10 mouse cellular contexts compared by ENCODE assay signal in genomic region chr12:26903894-26904272, GRCm38 (mm10).
DNase-seq lines count a peak whose midpoint lies in the region; ATAC-seq and TF ChIP-seq lines count a peak whose summit lies in the region.
"Had no signal": no experiment of that assay in that cellular context is flagged by ENCODE, and none has a peak within 500 bp of the region (broad histone marks: within the 10 kb centered on the region; RNA-seq: fewer than 3 reads in every experiment).

No protein-coding gene starts in this region.

- ATAC-seq in heart, embryonic 12.5 days (ENCODE audit: insufficient number of reproducible peaks, low FRiP score) = no peak
- no peak for ATAC-seq in forebrain, embryonic 16.5 days
- ATAC-seq in limb, embryonic 14.5 days (ENCODE audit: low FRiP score, low read depth) = no peak

- H3K27ac ChIP-seq in heart, embryonic 12.5 days (ENCODE audit: poor library complexity, severe bottlenecking) = no peak overlapping the region
- peak overlapping the region; percentile 28; the same call in 1 of the 2 replicates for H3K27ac ChIP-seq in ES-E14 (ENCODE audit: insufficient read depth, low read depth, low read length, poor library complexity, severe bottlenecking)
- peak overlapping the region; percentile 91 for H3K27ac ChIP-seq in forebrain, embryonic 16.5 days (ENCODE audit: low read length)
- H3K27ac ChIP-seq in limb, embryonic 14.5 days (replicated peaks; ENCODE audit: low read depth, low read length) = no peak overlapping the region
- H3K27ac ChIP-seq: liver, embryonic 15.5 days had no signal

- H3K36me3 ChIP-seq in heart, embryonic 12.5 days = no peaks in the 10 kb centered on the region
- H3K36me3 ChIP-seq in ES-E14 (ENCODE audit: control insufficient read depth, insufficient read depth, low read length, poor library complexity, severe bottlenecking) = no peaks in the 10 kb centered on the region
- H3K36me3 ChIP-seq in forebrain, embryonic 16.5 days (ENCODE audit: control insufficient read depth, insufficient read depth) = no peaks in the 10 kb centered on the region
- no peaks in the 10 kb centered on the region for H3K36me3 ChIP-seq in limb, embryonic 14.5 days (ENCODE audit: control insufficient read depth, insufficient read depth, low read length)
- H3K36me3 ChIP-seq: liver, embryonic 15.5 days had no signal

- no peak overlapping the region for H3K4me3 ChIP-seq in heart, embryonic 12.5 days
- H3K4me3 ChIP-seq in ES-E14 (ENCODE audit: insufficient read depth in 1 of 2, low read depth in 1 of 2, low read length in 2 of 2, poor library complexity in 1 of 2, severe bottlenecking in 1 of 2) = no peak overlapping the region
- H3K4me3 ChIP-seq in forebrain, embryonic 16.5 days (replicated peaks; ENCODE audit: low read length) = peak overlapping the region; percentile 40
- no peak overlapping the region for H3K4me3 ChIP-seq in limb, embryonic 14.5 days (replicated peaks; ENCODE audit: low read length)
- H3K4me3 ChIP-seq: liver, embryonic 15.5 days had no signal

- TF ChIP-seq POLR2A in limb, embryonic 14.5 days (IDR thresholded peaks at IDR 0.05; ENCODE audit: borderline replicate concordance, extremely low read depth, insufficient read depth, insufficient read length) = no peak

- H3K4me1 ChIP-seq in heart, embryonic 12.5 days (replicated peaks) = 0 out of 2 replicates have a peak, but pooled peaks cover 4% of the 10 kb centered on the region
- peaks cover 0 to 6% of the 10 kb centered on the region in 2 experiments; a peak in 2 of 4 replicates for H3K4me1 ChIP-seq in ES-E14 (ENCODE audit: control insufficient read depth in 2 of 2, insufficient read depth in 2 of 2, low read length in 2 of 2, poor library complexity in 1 of 2)
- H3K4me1 ChIP-seq in forebrain, embryonic 16.5 days (replicated peaks; ENCODE audit: control insufficient read depth, insufficient read depth, low read length) = peaks cover 20% of the 10 kb centered on the region
- peaks cover 10% of the 10 kb centered on the region for H3K4me1 ChIP-seq in limb, embryonic 14.5 days (ENCODE audit: control insufficient read depth, insufficient read depth, low read length)
- H3K4me1 ChIP-seq: liver, embryonic 15.5 days had no signal

- in situ Hi-C loops in ES-E14 (cut with MboI; ENCODE audit: low sequenced_read_pairs in 2 of 2, unreplicated experiment in 2 of 2) = no loop called here

- no peaks in the 10 kb centered on the region for H3K9me3 ChIP-seq in heart, embryonic 12.5 days (replicated peaks)
- no peaks in the 10 kb centered on the region for H3K9me3 ChIP-seq in ES-E14 (ENCODE audit: control insufficient read depth, insufficient read depth, low read depth, low read length)
- no peaks in the 10 kb centered on the region for H3K9me3 ChIP-seq in forebrain, embryonic 16.5 days (ENCODE audit: control insufficient read depth, low read length)
- no peaks in the 10 kb centered on the region for H3K9me3 ChIP-seq in limb, embryonic 14.5 days (ENCODE audit: control insufficient read depth, low read length)
- H3K9me3 ChIP-seq: liver, embryonic 15.5 days had no signal

- DNase-seq in heart, postnatal 14 days = no peak
- DNase-seq in ES-E14 (ENCODE audit: low read depth, low spot score) = no peak
- no peak for DNase-seq in limb, embryonic 14.5 days (ENCODE audit: low spot score)
- DNase-seq in adrenal gland, postnatal 10 days = no peak
- DNase-seq in frontal cortex, postnatal 25 days (ENCODE audit: low spot score in 2 of 2) = no peak
- no peak for DNase-seq in spleen, postnatal 4 days (ENCODE audit: low spot score in 2 of 2)
- DNase-seq: heart, adult 18-20 months had no signal

- WGBS in heart, embryonic 12.5 days = 52% methylated on average over 2 of the region's 2 CpGs
- WGBS in forebrain, embryonic 16.5 days = 21% methylated on average over 2 of the region's 2 CpGs
- WGBS in limb, embryonic 14.5 days = 31% methylated on average over 2 of the region's 2 CpGs

- H3K9ac ChIP-seq in heart, embryonic 12.5 days = no peak overlapping the region
- no peak overlapping the region for H3K9ac ChIP-seq in ES-E14 (ENCODE audit: insufficient read depth, low read depth, low read length, poor library complexity, severe bottlenecking)
- H3K9ac ChIP-seq in forebrain, embryonic 16.5 days (replicated peaks; ENCODE audit: low read depth, low read length) = peak overlapping the region; percentile 59
- no peak overlapping the region for H3K9ac ChIP-seq in limb, embryonic 14.5 days (ENCODE audit: low read depth, low read length, severe bottlenecking)
- H3K9ac ChIP-seq: liver, embryonic 15.5 days had no signal

- intact Hi-C loops in heart, postnatal 14 days (cut with DNase I) = no loop called here

- H3K27me3 ChIP-seq in heart, embryonic 12.5 days (replicated peaks) = 0 out of 2 replicates have a peak, but pooled peaks cover 5% of the 10 kb centered on the region
- no peaks in the 10 kb centered on the region for H3K27me3 ChIP-seq in forebrain, embryonic 16.5 days (replicated peaks; ENCODE audit: control insufficient read depth, insufficient read depth, low read length)
- no peaks in the 10 kb centered on the region for H3K27me3 ChIP-seq in limb, embryonic 14.5 days (ENCODE audit: control insufficient read depth, insufficient read depth, low read length)
- H3K27me3 ChIP-seq: liver, embryonic 15.5 days had no signal

- H3K4me2 ChIP-seq in heart, embryonic 12.5 days = peak overlapping the region; percentile 53
- peak overlapping the region; percentile 68 for H3K4me2 ChIP-seq in forebrain, embryonic 16.5 days (ENCODE audit: low read length)
- H3K4me2 ChIP-seq in limb, embryonic 14.5 days (replicated peaks; ENCODE audit: low read depth, low read length, severe bottlenecking) = peak overlapping the region; percentile 39
- H3K4me2 ChIP-seq: liver, embryonic 15.5 days had no signal

TF ChIP-seq in ES-E14, 5 proteins besides CTCF, POLR2A, EP300 and RAD21:
- TF ChIP-seq MAFK (IDR thresholded peaks at IDR 0.05; ENCODE audit: insufficient read depth, low read depth, low read length) (no peak), ZNF384 (IDR thresholded peaks at IDR 0.05; ENCODE audit: low read depth, low read length) (no peak), CHD2 (IDR thresholded peaks at IDR 0.05; ENCODE audit: low read depth, low read length) (no peak), ZC3H11A (IDR thresholded peaks at IDR 0.05; ENCODE audit: borderline replicate concordance, low read depth, low read length) (no peak)

Comparison
In these comparisons a context has a peak if more than half of its experiments do, and no peak if none do; other contexts are left out.
1. H3K27ac ChIP-seq: peak in ES-E14 (single experiment) and forebrain, embryonic 16.5 days (single experiment); none in heart, embryonic 12.5 days (single experiment) and limb, embryonic 14.5 days (single experiment).
2. Peak in every context shown above with its lines, with median percentiles within 50 percentile points of each other: H3K4me2 ChIP-seq.